Mouse (Mus musculus) left cerebral cortex, postnatal 4 days (tissue): ENCODE results near the gene Commd7. TPM values are rescaled to one million over a fixed set of nuclear protein-coding genes. Genes with fewer than 3 reads are reported as not detected.

Source experiments
- DNase-seq: peaks from one replicate; pipeline ENCODE4 v3.0.0-alpha.2; 2022
- intact Hi-C: fragments of 180-260 bp; cut with DNase I; formaldehyde crosslinking; loops from one replicate; pipeline ENCODE4 v1.15.1; 2025
- total RNA-seq, 2 experiments: library from RNA; stranded (reverse); gene quantifications; 2 replicates each; pipeline ENCODE4 v1.2.3; 2021

Commd7 gene
- total RNA-seq, 2 experiments from 2014 or later = 48.2 to 50.9 TPM

DNA sequence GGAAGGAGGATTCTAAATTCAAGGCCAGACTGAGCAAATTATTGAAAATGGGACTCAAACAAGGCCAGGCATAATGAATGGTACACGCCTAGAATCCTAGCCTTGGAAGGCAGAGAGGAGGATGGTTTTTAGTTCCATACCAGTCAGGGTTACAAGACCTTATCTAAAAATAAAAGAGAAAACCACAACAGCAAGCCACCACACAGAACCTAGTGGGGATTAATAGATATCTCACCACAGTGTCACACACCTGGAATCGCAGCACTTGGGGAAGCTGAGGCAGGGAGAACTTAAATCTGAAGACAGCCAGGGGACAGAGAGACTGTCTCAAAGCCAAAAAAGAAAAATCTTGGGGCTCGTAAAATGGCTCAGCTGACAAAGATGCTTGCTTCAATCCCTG is 1.6 kb downstream of the Commd7 start:
- DNase-seq = no peak
- intact Hi-C loops = no loop called here

DNA sequence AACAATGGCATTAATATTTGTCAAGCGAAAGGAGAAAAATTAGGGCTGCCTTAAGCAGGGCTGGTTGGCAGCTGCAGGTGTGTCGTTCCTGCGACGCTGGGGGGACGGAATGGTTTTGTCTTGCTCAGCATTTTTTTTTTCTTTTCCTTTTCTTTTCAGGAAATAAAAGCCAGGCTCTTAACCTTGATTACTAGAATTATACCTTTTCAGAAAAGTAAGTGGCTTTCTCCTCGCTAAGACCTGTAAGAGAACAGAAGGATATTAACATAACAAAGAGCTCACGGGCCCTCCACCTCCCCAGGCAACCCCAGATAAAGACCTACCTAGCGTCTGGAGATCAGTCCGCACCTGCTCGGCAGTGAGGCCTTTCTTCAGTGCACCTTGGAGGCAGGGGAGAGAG is 10.1 kb downstream of the Commd7 start:
- intact Hi-C loops = no loop called here

DNA sequence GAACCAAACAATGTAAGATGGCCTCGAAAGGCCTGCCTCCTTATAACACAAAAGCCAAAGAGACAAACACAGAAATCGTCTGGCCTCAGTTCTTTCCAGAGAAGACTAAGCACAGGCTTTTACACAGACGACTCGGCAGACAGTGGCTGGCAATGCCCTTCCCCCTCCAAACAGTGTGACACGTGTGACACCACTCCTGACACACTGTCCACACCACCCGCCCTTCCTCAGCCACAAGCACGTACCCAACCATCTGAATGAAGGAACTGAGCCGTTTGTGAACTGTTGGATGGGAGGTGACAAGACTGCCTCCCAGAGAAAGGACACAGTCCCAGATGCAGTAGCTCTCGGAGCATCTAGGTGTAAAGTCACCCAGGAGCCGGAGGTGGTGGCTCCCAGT is 13.7 kb downstream of the Commd7 start:
- no peak for DNase-seq
- intact Hi-C loops = no loop called here

More for the DNA sequence above, 10.1 kb downstream of the Commd7 start:
- no peak for DNase-seq

GRCm38 (mm10) chr2:153618439-153618838 is 14.1 kb downstream of the Commd7 start:
- intact Hi-C loops = no loop called here
- DNase-seq = no peak

DNA sequence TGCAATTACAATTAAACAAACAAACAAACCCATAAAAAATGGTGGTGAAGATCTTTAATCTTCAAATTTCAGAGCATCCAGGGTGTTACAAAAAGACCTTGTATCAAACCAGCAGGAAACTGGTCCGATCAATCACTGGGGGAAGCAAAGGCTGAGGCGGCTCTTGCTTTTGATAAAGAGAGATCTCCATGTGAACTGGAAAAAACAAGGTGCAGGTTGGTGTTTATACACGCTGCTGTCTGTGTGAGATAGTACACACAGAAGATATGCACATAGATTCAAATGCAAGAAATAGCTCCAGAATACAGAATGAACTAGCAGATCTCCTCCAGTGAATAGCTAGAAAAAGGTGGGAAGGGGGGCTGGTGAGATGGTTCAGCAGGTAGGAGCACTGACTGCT is 15.7 kb downstream of the Commd7 start:
- intact Hi-C loops = no loop called here

GRCm38 (mm10) chr2:153612594-153613281 is 19.8 kb downstream of the Commd7 start:
- intact Hi-C loops = no loop called here

More for the DNA sequence above, 15.7 kb downstream of the Commd7 start:
- DNase-seq = no peak

GRCm38 (mm10) chr2:153611743-153612142 is 20.8 kb downstream of the Commd7 start:
- no peak for DNase-seq
- intact Hi-C loops = no loop called here

More at GRCm38 (mm10) chr2:153612594-153613281, 19.8 kb downstream of the Commd7 start:
- DNase-seq = no peak

DNA sequence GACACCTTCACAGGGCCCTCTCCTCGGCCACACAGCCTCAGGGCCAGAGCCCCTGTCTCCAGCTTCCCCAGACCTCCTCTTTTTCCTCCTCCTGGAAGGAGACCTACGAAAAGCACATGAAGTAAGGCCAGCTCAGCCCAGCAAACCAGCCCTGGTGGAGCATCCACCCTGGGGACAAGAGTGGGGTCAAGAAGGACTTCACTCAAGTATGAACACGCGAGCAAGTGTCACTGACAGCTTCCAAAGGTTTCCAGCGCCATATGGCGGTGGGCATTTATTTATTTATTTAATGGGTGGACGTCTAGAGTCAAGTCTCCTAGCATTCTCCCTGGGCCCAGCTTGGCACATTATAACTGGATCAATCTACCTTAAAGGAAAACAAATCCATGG is 21.3 kb downstream of the Commd7 start:
- intact Hi-C loops = no loop called here
- DNase-seq = no peak

DNA sequence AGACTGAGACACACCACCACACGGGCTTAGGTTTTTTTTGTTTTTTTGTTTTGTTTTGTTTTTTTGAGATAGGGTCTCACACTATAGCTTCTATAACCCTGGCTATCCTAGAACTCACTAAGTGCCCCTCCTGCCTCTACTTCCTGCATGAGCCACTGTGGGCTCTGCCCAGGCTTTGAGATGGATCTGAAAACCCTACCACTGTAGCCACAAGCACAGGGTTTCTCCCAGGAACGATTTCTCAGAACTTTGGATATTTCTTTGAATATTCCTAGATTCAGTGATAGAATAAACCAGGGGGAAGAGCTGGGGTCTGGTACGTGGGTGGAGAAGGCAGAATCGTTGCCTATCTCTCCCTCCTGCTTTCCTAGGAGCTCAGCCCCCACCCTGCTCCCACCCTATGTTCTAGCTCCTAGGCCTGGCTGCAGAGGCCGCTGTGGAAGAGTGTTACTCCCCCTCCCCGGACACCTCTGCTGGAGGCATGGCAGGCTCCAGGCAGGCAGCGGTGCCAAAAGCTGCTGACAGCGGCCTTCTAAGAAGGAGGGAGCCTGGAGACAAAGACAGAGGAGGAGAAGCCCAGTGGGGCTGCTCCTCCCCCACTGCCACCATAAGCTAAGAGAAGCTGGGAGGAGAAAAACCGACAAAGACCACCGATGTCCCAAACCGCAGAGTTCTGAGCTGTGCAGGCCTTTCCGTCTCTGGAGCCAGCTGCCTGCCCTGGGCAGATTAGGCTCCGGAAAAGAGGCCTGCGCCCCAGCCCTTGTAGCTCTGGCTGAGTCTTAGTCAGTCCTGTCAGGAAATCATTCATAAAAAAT is 21.9 kb downstream of the Commd7 start:
- DNase-seq = peak; percentile 59
- intact Hi-C loops = no loop called here

- intact Hi-C loops = no loop called here
- DNase-seq = peak; percentile 98
Observed at GRCm38 (mm10) chr2:153609548-153609947, 23.0 kb downstream of the Commd7 start.

DNA sequence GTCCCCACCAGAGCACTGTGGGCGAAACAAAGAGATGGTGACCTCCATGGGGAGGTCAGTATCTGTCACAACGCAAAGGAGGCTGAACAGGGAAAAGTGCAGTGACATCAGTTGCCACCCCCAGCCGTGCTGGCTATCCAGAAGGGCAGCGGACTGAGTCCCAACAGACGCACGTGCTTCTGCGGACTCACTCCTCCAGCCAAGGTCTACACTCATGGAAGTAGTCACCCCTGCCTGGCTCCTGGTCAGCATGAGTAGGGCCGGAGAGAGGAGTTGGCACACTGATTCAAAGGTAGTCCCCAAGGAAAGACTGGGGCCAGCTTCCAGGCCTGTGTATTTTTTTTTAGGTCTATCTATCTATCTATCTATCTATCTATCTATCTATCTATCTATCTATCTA is 23.5 kb downstream of the Commd7 start:
- DNase-seq = peak; percentile 35
- intact Hi-C loops = no loop called here

DNA sequence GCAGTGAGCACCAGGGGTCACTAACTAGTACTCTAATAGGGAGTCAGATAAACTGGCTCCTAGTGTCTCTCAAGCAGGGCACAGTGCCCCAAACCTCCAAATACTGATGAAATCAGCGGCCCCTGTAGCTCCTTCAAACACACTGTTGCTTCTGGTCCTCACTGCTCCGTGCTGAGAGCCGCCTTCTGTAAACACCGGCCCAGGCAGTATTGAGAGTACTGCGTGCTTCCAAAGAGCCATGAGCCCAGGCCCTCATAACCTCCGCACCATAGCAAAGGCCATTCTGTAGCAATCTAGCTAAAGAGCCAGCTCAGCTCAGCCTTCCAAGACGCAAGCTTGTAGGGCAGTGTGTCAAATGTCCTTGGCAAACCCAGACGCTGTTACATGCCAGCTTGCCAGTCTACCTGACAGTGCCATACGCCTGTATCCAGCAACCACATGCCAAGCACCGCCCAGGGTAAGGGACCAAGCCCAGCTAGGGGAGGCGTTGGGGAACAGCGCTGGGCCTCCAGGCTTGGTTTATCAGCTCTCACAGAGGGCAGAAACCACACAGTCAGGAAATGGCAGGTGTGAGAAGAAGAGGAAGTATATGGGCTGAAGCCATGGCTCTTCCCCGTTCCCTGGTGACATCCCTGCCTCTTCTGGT is 24.6 kb downstream of the Commd7 start:
- intact Hi-C loops = no loop called here
- DNase-seq = peak; percentile 86

DNA sequence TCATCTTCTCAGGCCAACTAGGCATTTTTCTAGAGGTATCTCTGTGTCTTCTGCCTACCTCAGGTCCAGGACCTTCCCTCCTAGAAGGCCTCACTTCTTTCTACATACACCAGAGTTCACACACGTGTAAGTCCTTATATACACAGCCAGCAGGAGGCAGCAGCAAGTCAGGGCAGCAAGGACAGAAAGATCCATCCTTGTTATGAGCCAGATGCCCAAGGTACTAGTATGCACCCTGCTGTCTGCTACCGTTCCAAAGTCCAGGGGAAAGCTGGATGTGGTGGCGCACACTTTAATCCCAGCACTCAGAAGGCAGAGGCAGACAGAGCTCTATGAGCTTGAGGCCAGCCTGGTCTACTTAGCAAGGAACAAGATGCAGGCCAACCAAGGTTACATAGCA is 26.2 kb downstream of the Commd7 start:
- DNase-seq = no peak
- intact Hi-C loops = no loop called here

GRCm38 (mm10) chr2:153603724-153604123 is 28.9 kb downstream of the Commd7 start:
- DNase-seq = no peak
- intact Hi-C loops = no loop called here

DNA sequence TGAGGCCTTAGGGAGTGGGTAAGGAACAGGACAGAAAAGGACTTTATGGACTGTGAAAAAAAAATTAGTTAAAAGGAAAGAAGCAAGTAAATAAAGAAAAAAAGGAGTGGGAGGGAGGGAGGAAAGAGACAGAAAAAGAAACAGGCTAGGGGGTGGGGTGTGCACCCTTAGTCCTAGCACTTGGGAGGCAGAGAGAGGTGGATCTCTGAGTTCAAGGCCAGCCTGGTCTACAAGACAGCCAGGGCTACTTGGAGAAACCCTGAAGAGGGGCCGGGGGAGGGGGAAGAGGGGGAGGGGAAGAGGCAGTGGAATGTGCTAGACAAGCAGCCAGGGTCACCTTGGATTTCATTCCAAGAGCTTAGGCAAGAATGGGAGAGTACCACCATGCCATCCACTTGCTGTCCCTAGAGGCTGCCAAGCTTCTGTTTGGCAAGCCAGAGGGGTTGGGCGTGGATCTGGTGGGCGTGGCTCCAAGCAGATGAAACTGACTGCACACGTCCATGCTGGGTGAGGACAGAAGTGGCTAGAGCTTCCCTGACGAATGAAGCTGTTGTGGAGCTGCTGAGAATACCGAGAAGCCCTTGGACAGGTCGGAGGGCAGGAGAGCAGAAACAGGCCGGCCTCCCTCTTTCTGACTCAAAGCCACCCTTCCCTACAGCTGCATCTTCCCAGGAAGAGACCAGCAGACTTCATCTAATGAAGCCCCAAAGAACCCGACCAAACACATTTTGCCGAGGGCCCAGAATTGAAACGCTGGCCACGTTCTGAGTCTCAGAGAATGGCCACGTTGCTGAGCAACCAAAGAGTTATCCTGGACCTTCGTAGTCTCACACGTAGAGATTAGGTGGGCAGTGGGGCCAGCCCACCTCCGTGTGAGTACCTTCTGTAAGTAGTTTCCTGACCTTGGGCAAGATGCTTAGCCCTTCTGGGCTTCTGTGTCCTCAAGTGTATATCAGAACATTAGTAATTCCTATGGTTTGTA is 31.6 kb downstream of the Commd7 start:
- intact Hi-C loops = no loop called here
- peak; percentile 74 for DNase-seq

DNA sequence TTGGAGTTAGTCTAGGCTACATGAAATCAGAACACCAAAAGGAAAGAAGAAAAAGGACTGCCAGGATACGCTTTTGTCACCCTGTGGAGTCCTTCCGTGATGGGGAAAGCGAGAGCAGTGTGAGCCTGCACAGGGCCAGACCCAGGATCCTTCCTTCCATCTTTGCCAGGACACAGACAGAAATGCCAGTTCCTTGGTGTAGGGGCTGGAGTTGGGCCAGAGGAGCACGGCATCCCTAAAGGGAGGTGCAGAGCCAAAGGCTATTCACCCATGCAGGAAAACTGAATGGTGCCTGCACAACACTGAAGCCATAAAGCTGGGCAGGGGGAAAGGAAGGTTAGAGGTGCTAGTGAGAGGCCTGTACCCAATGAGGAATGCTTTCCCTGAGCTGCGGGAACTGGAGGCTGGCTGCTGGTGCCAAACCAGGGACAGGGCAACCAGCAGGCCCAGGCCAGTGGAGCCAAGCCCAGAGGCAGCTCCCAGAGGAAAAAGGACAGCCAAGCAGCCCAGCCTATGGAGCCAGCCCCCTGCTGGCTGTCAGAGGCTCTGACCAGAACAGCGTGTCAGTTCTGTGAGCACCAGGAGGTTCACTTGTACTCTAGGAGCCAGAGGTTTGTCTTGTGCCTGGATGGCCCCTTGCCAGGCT is 32.4 kb downstream of the Commd7 start:
- DNase-seq = peak; percentile 75
- intact Hi-C loops = no loop called here

DNA sequence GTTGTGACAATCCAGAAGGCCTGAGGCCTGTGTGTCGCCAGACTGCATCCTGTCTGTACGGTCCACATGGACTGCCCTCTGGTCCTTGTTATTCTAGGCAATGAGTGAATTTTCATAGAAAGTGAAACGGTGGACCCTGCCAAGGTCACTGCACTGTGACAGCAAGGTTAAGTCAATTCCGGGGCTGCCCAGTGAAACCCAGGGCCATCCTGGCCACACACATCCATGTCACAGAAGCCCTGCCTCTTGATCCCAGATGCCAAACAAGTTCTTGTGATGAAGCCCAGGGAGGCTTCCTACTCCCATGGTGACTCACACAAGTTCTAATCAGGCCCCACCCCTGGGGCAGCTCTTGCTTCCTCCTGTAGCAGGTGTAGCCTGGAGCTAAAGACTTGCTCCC is 35.0 kb downstream of the Commd7 start:
- intact Hi-C loops = no loop called here

DNA sequence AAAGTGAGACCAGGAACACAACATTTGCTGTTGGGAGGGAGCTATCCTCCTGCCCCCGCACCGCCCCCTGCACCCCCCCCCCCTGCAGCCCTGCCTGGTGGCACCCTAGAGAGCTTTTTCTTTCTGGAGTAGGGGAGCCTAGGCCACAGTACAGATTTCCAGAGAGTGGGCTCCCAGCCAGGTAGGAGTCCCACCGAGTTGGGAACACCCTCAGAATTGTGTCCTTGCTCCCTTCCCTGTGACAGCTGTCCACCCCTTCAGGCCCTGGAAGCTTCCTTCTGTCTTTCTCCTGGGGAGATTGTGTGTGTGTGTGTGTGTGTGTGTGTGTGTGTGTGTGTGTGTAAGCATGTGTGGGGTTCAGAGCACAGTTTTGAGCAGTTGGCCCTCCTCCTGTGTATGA is 35.6 kb downstream of the Commd7 start:
- DNase-seq = peak; percentile 55
- intact Hi-C loops = no loop called here

More for the DNA sequence above, 35.0 kb downstream of the Commd7 start:
- DNase-seq = no peak

DNA sequence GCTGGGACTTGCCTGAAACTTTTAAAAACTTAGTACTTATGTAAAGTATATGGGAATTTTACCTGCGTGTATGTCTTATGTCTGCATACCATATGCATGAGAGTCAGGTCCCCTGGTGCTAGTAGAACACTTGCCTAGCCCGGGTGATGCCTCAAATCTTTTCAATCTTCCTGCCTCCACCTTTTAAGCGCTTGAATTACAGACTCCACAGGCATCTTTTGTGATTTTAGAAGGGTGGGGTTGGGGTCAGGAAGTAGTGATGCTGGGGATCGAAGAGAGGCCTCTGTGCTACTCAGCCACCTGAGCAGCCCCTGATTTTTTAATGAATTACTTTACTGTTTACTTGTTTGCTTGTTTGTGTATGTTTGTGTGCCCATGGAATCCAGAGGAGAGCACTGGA is 37.6 kb downstream of the Commd7 start:
- no peak for DNase-seq
- intact Hi-C loops = no loop called here

- DNase-seq = peak; percentile 98
- intact Hi-C loops = no loop called here
Observed at GRCm38 (mm10) chr2:153593186-153593585, 39.4 kb downstream of the Commd7 start.
